Mouse (Mus musculus): ENCODE data around the gene Il4ra.

- TF ChIP-seq EP300 (IDR thresholded peaks at IDR 0.05; ENCODE audit: low read length) (no peak), CTCF (conservative IDR thresholded peaks at IDR 0.05 in 1 of 2, IDR thresholded peaks at IDR 0.05 in 1 of 2; ENCODE audit: low read depth in 2 of 2, low read length in 2 of 2) (no peak), TCF12 (IDR thresholded peaks at IDR 0.05; ENCODE audit: low read depth, low read length) (no peak), CHD2 (IDR thresholded peaks at IDR 0.05; ENCODE audit: low read length) (no peak)
Observed at GRCm38 (mm10) chr7:125516723-125517122, 35.2 kb upstream of the Il4ra start.
